Mouse (Mus musculus) hindbrain, embryonic 14.5 days (tissue): ENCODE measurements around the gene Hsdl2. TPM values are rescaled to one million over a fixed set of nuclear protein-coding genes. Genes with fewer than 3 reads are reported as not detected.

Source experiments
- ATAC-seq: fragments of 200-750 bp; cut with Nextera tagmentation; 2 replicates; pipeline ENCODE4 v1.8.0; 2017; ENCODE audit warnings: moderate number of reproducible peaks, mild to moderate bottlenecking, moderate TSS enrichment, moderate library complexity; ENCODE audit not compliant: low FRiP score
- DNase-seq: peaks from one replicate; pipeline ENCODE4 v3.0.0-alpha.2; 2015; ENCODE audit warnings: low spot score
- H3K27ac ChIP-seq: fragments of 300-500 bp; sonication (generic); 2 replicates; pipeline ENCODE4 v1.5.1; 2014; ENCODE audit warnings: mild to moderate bottlenecking, moderate library complexity
- H3K27me3 ChIP-seq: fragments of 300-500 bp; sonication (generic); 2 replicates; pipeline ENCODE4 v1.6.1; 2014; ENCODE audit warnings: mild to moderate bottlenecking, low read length, mixed read lengths; ENCODE audit not compliant: control insufficient read depth, insufficient read depth
- H3K36me3 ChIP-seq: fragments of 300-500 bp; sonication (generic); replicated peaks from 2 replicates; pipeline ENCODE4 v1.6.1; 2014; ENCODE audit not compliant: control insufficient read depth, insufficient read depth
- H3K4me1 ChIP-seq: fragments of 300-500 bp; sonication (generic); replicated peaks from 2 replicates; pipeline ENCODE4 v1.6.1; 2014; ENCODE audit warnings: antibody characterized with exemption, low read length, mixed read lengths; ENCODE audit not compliant: control insufficient read depth, insufficient read depth
- H3K4me2 ChIP-seq: fragments of 300-500 bp; sonication (generic); replicated peaks from 2 replicates; pipeline ENCODE4 v1.6.1; 2014; ENCODE audit warnings: mild to moderate bottlenecking, moderate library complexity
- H3K4me3 ChIP-seq: fragments of 300-500 bp; sonication (generic); replicated peaks from 2 replicates; pipeline ENCODE4 v1.5.1; 2014; ENCODE audit warnings: mild to moderate bottlenecking, low read length
- H3K9ac ChIP-seq: fragments of 300-500 bp; sonication (generic); 2 replicates; pipeline ENCODE4 v1.6.1; 2014
- H3K9me3 ChIP-seq: fragments of 300-500 bp; sonication (generic); 2 replicates; pipeline ENCODE4 v1.6.1; 2016; ENCODE audit warnings: low read length; ENCODE audit not compliant: control insufficient read depth
- whole genome bisulfite sequencing: fragments of 180-500 bp; shearing (Covaris S2); extraction: QIAGEN DNeasy Blood & Tissue Kit; methylation state at CpG from one replicate; pipeline ENCODE4 v1.1.7; 2014; 5-methylcytosine and 5-hydroxymethylcytosine counted together
- polyA plus RNA-seq: library from polyadenylated mRNA; unstranded; fragments of >200 nt; fragmentation: Nextera tagmentation; extraction: Ambion mirVana; gene quantifications from 2 replicates; pipeline ENCODE4 v1.2.1, GENCODE M21; 2014

Hsdl2 gene
- polyA plus RNA-seq, 1 experiment from 2014 or later: 38.1 TPM

DNA sequence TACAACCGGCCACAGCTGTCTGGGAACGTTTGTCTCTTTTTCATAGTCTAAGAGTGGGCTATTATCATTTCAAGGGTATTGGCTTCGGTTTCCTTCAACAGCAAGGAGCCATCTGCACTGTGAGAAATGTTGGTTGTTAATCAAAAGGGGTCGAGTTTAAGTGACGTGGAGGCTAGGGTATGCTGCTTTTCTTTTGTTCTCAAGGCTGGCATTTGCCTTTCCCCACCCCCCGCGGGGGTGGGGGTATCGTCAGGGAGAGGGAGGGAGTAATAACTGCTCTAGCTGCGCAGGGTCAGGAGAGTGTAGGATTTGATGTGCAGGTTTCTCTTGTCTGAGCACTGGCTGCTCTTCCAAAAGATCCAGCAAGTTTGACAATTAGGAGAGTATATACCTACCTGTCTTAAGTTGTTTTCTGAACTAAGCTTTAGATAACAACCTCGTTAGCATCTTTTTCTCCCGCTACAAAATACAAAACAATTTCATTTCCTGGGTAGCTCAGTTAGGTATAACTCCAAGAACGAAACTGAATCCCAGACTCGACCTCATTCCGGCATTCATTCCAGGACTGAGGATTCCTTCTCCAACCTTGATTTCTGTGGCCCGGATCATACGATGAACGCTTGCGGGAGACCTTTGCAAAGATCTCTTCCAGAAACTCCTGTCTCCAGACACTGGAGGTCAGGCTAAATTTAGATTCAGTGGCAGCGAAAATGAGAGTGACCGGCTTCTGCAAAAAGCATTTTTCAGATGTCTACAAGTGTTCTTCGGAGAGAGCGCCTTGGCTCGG is 675 bp upstream of the Hsdl2 start:
- DNase-seq: peak; percentile 69
- Histone ChIP-seq H3K4me3 (peak overlapping the region; percentile 63), H3K36me3 (no peaks in the 10 kb centered on the region), H3K27ac (peak overlapping the region; percentile 93), H3K27me3 (no peaks in the 10 kb centered on the region), H3K4me2 (peak overlapping the region; percentile 78), H3K9me3 (no peaks in the 10 kb centered on the region), H3K4me1 (peaks cover 15% of the 10 kb centered on the region), H3K9ac (peak overlapping the region; percentile 68)
- WGBS: under 1% methylated on average over 23 of the region's 23 CpGs
- ATAC-seq: peak; percentile 63

- no peak for DNase-seq
- Histone ChIP-seq H3K4me2 (peak overlapping the region; percentile 78), H3K9me3 (no peaks in the 10 kb centered on the region), H3K27me3 (no peaks in the 10 kb centered on the region), H3K4me1 (peaks cover 15% of the 10 kb centered on the region), H3K4me3 (peak overlapping the region; percentile 63), H3K36me3 (no peaks in the 10 kb centered on the region), H3K9ac (peak overlapping the region; percentile 54), H3K27ac (no peak overlapping the region)
- ATAC-seq: no peak
- 27% methylated on average over 6 of the region's 6 CpGs for WGBS
Observed at GRCm38 (mm10) chr4:59582186-59582585, 823 bp downstream of the Hsdl2 start.

- Histone ChIP-seq H3K9ac (no peak overlapping the region), H3K36me3 (no peaks in the 10 kb centered on the region), H3K27ac (no peak overlapping the region), H3K4me3 (no peak overlapping the region), H3K9me3 (no peaks in the 10 kb centered on the region), H3K4me1 (peaks cover 13% of the 10 kb centered on the region), H3K27me3 (no peaks in the 10 kb centered on the region), H3K4me2 (no peak overlapping the region)
- no peak for DNase-seq
- ATAC-seq: no peak
- 82% methylated on average over 5 of the region's 5 CpGs for WGBS
Observed at GRCm38 (mm10) chr4:59585097-59585496, 3.7 kb downstream of the Hsdl2 start.

DNA sequence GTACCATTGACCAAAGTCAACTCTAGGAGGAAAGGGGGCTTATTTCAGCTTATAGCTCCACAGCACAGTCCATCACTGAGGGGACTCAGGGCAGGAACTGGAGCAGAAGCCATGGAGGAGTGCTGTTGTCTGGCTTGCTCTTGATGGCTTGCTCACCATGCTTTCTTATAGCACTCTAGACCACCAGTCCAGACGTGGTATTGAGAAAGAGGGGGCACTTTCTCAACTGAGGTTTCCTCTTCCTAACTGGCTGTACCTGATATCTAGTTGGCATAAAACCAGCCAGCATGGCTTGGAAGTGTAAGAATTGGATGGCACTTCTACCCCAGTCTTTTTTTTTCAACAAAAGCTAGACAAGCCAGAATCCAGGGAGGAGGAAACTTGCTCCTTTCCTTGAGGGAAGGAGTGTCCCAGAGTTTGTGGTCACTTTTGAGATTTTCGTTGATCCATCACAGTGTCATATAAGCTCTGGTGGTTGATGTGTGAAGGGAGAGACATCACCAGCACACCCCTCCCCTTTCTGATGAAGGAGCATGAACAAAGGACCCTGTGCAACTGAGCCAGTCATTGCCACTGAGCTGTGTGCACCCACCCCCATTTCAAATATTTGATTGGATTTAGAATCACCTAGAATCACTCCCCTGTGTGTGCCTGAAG is 6.0 kb downstream of the Hsdl2 start:
- Histone ChIP-seq H3K9ac (no peak overlapping the region), H3K4me3 (no peak overlapping the region), H3K4me1 (peaks cover 4% of the 10 kb centered on the region; the same call in 1 of the 2 replicates), H3K36me3 (no peaks in the 10 kb centered on the region), H3K27me3 (no peaks in the 10 kb centered on the region), H3K9me3 (no peaks in the 10 kb centered on the region), H3K4me2 (no peak overlapping the region), H3K27ac (no peak overlapping the region)
- ATAC-seq: no peak
- WGBS: 74% methylated on average over 2 of the region's 2 CpGs
- DNase-seq: no peak

GRCm38 (mm10) chr4:59587872-59588226 is 6.5 kb downstream of the Hsdl2 start:
- DNase-seq (no peak), ATAC-seq (no peak)
- no peaks in the 10 kb centered on the region for H3K9me3 ChIP-seq

GRCm38 (mm10) chr4:59594614-59595013 is 13.3 kb downstream of the Hsdl2 start:
- 80% methylated on average over 2 of the region's 2 CpGs for WGBS
- ATAC-seq (no peak), DNase-seq (no peak)

More at GRCm38 (mm10) chr4:59587872-59588226, 6.5 kb downstream of the Hsdl2 start:
- 0 out of 2 replicates have a peak, but pooled peaks cover under 1% of the 10 kb centered on the region for H3K4me1 ChIP-seq
- 94% methylated on average over 1 of the region's 1 CpGs for WGBS
- no peaks in the 10 kb centered on the region for H3K27me3 ChIP-seq
- no peak overlapping the region for H3K4me3 ChIP-seq
- no peak overlapping the region for H3K27ac ChIP-seq
- H3K9ac ChIP-seq: no peak overlapping the region
- no peak overlapping the region for H3K4me2 ChIP-seq
- no peaks in the 10 kb centered on the region for H3K36me3 ChIP-seq

DNA sequence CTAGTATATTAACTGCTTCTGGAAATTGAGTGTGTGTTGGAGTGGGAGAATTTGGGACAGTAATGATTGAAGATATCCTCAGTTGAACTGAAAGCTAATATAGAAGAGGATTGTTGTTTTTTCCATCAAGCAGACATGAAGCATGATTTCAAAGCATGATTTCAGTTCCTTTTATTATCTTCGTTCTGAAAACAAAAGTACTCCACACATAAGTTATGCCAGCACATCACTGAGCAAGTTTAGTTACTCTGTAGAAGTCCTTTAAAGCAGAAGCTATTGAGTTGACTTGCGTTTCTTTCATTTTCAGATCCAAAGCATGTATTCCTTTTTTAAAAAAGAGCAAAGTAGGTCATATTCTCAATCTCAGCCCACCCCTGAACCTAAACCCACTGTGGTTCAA is 15.2 kb downstream of the Hsdl2 start:
- Histone ChIP-seq H3K4me2 (no peak overlapping the region), H3K27me3 (no peaks in the 10 kb centered on the region), H3K9me3 (no peaks in the 10 kb centered on the region), H3K9ac (no peak overlapping the region), H3K36me3 (peaks cover 23% of the 10 kb centered on the region; the same call in 1 of the 2 replicates), H3K4me1 (no peaks in the 10 kb centered on the region), H3K27ac (no peak overlapping the region), H3K4me3 (no peak overlapping the region)
- DNase-seq: no peak
- no peak for ATAC-seq
- 92% methylated on average over 2 of the region's 2 CpGs for WGBS

More at GRCm38 (mm10) chr4:59594614-59595013, 13.3 kb downstream of the Hsdl2 start:
- no peaks in the 10 kb centered on the region for H3K27me3 ChIP-seq
- H3K4me2 ChIP-seq: no peak overlapping the region
- peaks cover 23% of the 10 kb centered on the region; the same call in 1 of the 2 replicates for H3K36me3 ChIP-seq
- H3K9me3 ChIP-seq: no peaks in the 10 kb centered on the region
- no peak overlapping the region for H3K4me3 ChIP-seq
- no peak overlapping the region for H3K9ac ChIP-seq
- no peaks in the 10 kb centered on the region for H3K4me1 ChIP-seq
- no peak overlapping the region for H3K27ac ChIP-seq

DNA sequence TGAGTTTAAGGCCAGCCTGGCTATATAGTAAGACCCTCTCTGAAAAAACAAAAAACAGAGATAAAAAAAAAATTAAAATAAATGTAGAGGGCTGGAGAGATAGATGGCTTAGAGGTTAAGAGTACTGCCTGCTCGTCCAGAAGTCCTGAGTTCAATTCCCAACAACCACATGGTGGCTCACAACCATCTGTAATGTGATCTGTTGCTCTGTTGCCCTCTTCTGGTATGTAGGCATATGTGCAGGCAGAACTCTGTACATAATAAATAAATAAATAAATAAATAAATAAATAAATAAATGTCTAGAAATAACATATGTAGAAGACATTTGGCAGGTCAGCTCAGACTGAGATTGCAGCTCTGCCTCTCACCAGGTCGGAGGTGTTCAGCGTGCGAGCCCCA is 21.3 kb downstream of the Hsdl2 start:
- WGBS: 90% methylated on average over 4 of the region's 4 CpGs
- Histone ChIP-seq H3K4me1 (no peaks in the 10 kb centered on the region), H3K27ac (no peak overlapping the region), H3K9me3 (no peaks in the 10 kb centered on the region), H3K27me3 (no peaks in the 10 kb centered on the region), H3K4me3 (no peak overlapping the region), H3K9ac (no peak overlapping the region), H3K36me3 (peaks cover 14% of the 10 kb centered on the region; the same call in 1 of the 2 replicates), H3K4me2 (no peak overlapping the region)
- DNase-seq: no peak
- ATAC-seq: no peak

GRCm38 (mm10) chr4:59604892-59605291 is 23.5 kb downstream of the Hsdl2 start:
- H3K9ac ChIP-seq: no peak overlapping the region
- no peak overlapping the region for H3K4me3 ChIP-seq
- H3K4me2 ChIP-seq: no peak overlapping the region
- DNase-seq (no peak), ATAC-seq (no peak)
- no peaks in the 10 kb centered on the region for H3K4me1 ChIP-seq
- peaks cover 10% of the 10 kb centered on the region; the same call in 1 of the 2 replicates for H3K36me3 ChIP-seq
- H3K27me3 ChIP-seq: no peaks in the 10 kb centered on the region
- no peaks in the 10 kb centered on the region for H3K9me3 ChIP-seq
- WGBS: 62% methylated on average over 3 of the region's 3 CpGs
- H3K27ac ChIP-seq: no peak overlapping the region
